Mouse (Mus musculus) spleen, adult 12 weeks (tissue): ENCODE results near the gene Med12l.
A peak's percentile ranks its signal among the peaks of the same experiment; 100 is the strongest.
"Not testable (repeated sequence)": the region's sequence is repeated elsewhere in the genome, so short reads cannot be mapped to it uniquely, and the experiment has no call there.

Source experiments
- DNase-seq: peaks from one replicate; pipeline ENCODE4 v3.0.0; 2022; ENCODE audit warnings: low spot score

Gene Med12l

GRCm38 (mm10) chr3:59022971-59023370, 17.3 kb downstream of the Med12l start:
- no peak for DNase-seq

- no peak for DNase-seq
Observed at GRCm38 (mm10) chr3:59024531-59025192, 19.0 kb downstream of the Med12l start.

- no peak for DNase-seq
Observed at GRCm38 (mm10) chr3:59025193-59025535, 19.5 kb downstream of the Med12l start.

- no peak for DNase-seq
Observed at GRCm38 (mm10) chr3:59028696-59029095, 23.1 kb downstream of the Med12l start.

- no peak for DNase-seq
Observed at GRCm38 (mm10) chr3:59030986-59031385, 25.4 kb downstream of the Med12l start.

GRCm38 (mm10) chr3:59041487-59041886, 35.9 kb downstream of the Med12l start:
- no peak for DNase-seq

- peak; percentile 15 for DNase-seq
Observed at GRCm38 (mm10) chr3:59054834-59055535, 49.4 kb downstream of the Med12l start.

- DNase-seq = peak; percentile 11
Observed at GRCm38 (mm10) chr3:59059022-59059541, 53.5 kb downstream of the Med12l start.

GRCm38 (mm10) chr3:59060131-59060530, 54.5 kb downstream of the Med12l start:
- no peak for DNase-seq

- DNase-seq = no peak
Observed at GRCm38 (mm10) chr3:59062141-59062540, 56.5 kb downstream of the Med12l start.

GRCm38 (mm10) chr3:59063431-59063830, 57.8 kb downstream of the Med12l start:
- DNase-seq = no peak

GRCm38 (mm10) chr3:59065937-59066336, 60.3 kb downstream of the Med12l start:
- DNase-seq = no peak

- no peak for DNase-seq
Observed at GRCm38 (mm10) chr3:59066558-59067294, 61.1 kb downstream of the Med12l start.

- not testable (repeated sequence) for DNase-seq
Observed at GRCm38 (mm10) chr3:59069071-59069470, 63.4 kb downstream of the Med12l start.

GRCm38 (mm10) chr3:59077278-59077677, 71.7 kb downstream of the Med12l start:
- DNase-seq = no peak

- no peak for DNase-seq
Observed at GRCm38 (mm10) chr3:59078585-59078984, 73.0 kb downstream of the Med12l start.

- no peak for DNase-seq
Observed at GRCm38 (mm10) chr3:59079327-59079726, 73.7 kb downstream of the Med12l start.

GRCm38 (mm10) chr3:59080293-59080916, 74.8 kb downstream of the Med12l start:
- DNase-seq = no peak

- DNase-seq = peak; percentile 19
Observed at GRCm38 (mm10) chr3:59080919-59081318, 75.3 kb downstream of the Med12l start.

- no peak for DNase-seq
Observed at GRCm38 (mm10) chr3:59092702-59093101, 87.1 kb downstream of the Med12l start.

- DNase-seq = no peak
Observed at GRCm38 (mm10) chr3:59097421-59097820, 91.8 kb downstream of the Med12l start.

- no peak for DNase-seq
Observed at GRCm38 (mm10) chr3:59098540-59098939, 92.9 kb downstream of the Med12l start.
